Mouse (Mus musculus) heart, postnatal 0 days (tissue): ENCODE data around the gene Arhgap33. TPM values are rescaled to one million over a fixed set of nuclear protein-coding genes. Genes with fewer than 3 reads are reported as not detected.
A peak's percentile ranks its signal among the peaks of the same experiment; 100 is the strongest.

Experiments used
- ATAC-seq: fragments of 200-750 bp; cut with Nextera tagmentation; 2 replicates; pipeline ENCODE4 v1.8.0; 2017; ENCODE audit warnings: low read depth, moderate number of reproducible peaks, moderate library complexity; ENCODE audit not compliant: insufficient read depth
- DNase-seq: peaks from one replicate; pipeline ENCODE4 v3.0.0-alpha.2; 2016; ENCODE audit warnings: low spot score
- H3K27ac ChIP-seq: fragments of 300-500 bp; sonication (generic); 2 replicates; pipeline ENCODE4 v1.5.1; 2014; ENCODE audit warnings: low read depth, mild to moderate bottlenecking
- H3K27me3 ChIP-seq: fragments of 300-500 bp; sonication (generic); 2 replicates; pipeline ENCODE4 v1.6.1; 2014; ENCODE audit warnings: low read length, mixed read lengths; ENCODE audit not compliant: control insufficient read depth, insufficient read depth
- H3K36me3 ChIP-seq: fragments of 300-500 bp; sonication (generic); replicated peaks from 2 replicates; pipeline ENCODE4 v1.6.1; 2014; ENCODE audit warnings: low read length, mixed read lengths; ENCODE audit not compliant: control insufficient read depth, insufficient read depth
- H3K4me1 ChIP-seq: fragments of 300-500 bp; sonication (generic); 2 replicates; pipeline ENCODE4 v1.6.1; 2014; ENCODE audit warnings: antibody characterized with exemption; ENCODE audit not compliant: control insufficient read depth, insufficient read depth
- H3K4me2 ChIP-seq: fragments of 300-500 bp; sonication (generic); 2 replicates; pipeline ENCODE4 v1.6.1; 2014; ENCODE audit warnings: low read depth, mild to moderate bottlenecking, low read length, moderate library complexity
- H3K4me3 ChIP-seq: fragments of 300-500 bp; sonication (generic); 2 replicates; pipeline ENCODE4 v1.5.1; 2014; ENCODE audit warnings: low read depth, low read length
- H3K9ac ChIP-seq: fragments of 300-500 bp; sonication (generic); replicated peaks from 2 replicates; pipeline ENCODE4 v1.6.1; 2014; ENCODE audit warnings: low read depth, low read length, mixed read lengths
- H3K9me3 ChIP-seq: fragments of 300-500 bp; sonication (generic); replicated peaks from 2 replicates; pipeline ENCODE4 v1.6.1; 2016; ENCODE audit warnings: low read length; ENCODE audit not compliant: control insufficient read depth
- CTCF ChIP-seq: IDR thresholded peaks from 2 replicates; pipeline ENCODE4 v1.5.1; 2016; ENCODE audit warnings: antibody characterized with exemption, control low read depth, low read depth
- EP300 ChIP-seq: IDR thresholded peaks from 2 replicates; pipeline ENCODE4 v1.6.1; 2016; ENCODE audit warnings: antibody characterized with exemption, low read depth
- WGBS: fragments of 180-500 bp; shearing (Covaris S2); extraction: QIAGEN DNeasy Blood & Tissue Kit; methylation state at CpG from one replicate; pipeline ENCODE4 v1.1.7; 2014; 5-methylcytosine and 5-hydroxymethylcytosine counted together
- microRNA-seq: library from miRNA; unstranded; fragments of <30 nt; microRNA quantifications from one replicate; pipeline ENCODE4, GENCODE M21; 2016
- polyA plus RNA-seq: library from polyadenylated mRNA; unstranded; fragments of >200 nt; fragmentation: Nextera tagmentation; extraction: Ambion mirVana; gene quantifications from 2 replicates; pipeline ENCODE4 v1.2.1, GENCODE M21; 2015
- total RNA-seq: library from RNA; depleted of rRNA; stranded (reverse); fragments of >200 nt; gene quantifications from 2 replicates; pipeline ENCODE4 v1.2.3, GENCODE M21; 2014; ENCODE audit warnings: low replicate concordance; rRNA removed

The Arhgap33 gene
- total and polyA plus RNA-seq, 2 experiments from 2014 or later: 1.0 to 4.3 TPM

- Histone ChIP-seq H3K9ac (no peak overlapping the region), H3K27ac (no peak overlapping the region), H3K4me1 (no peaks in the 10 kb centered on the region), H3K36me3 (no peaks in the 10 kb centered on the region), H3K4me3 (no peak overlapping the region), H3K4me2 (no peak overlapping the region), H3K27me3 (no peaks in the 10 kb centered on the region), H3K9me3 (no peaks in the 10 kb centered on the region)
- TF ChIP-seq EP300 (no peak), CTCF (no peak)
- no peak for ATAC-seq
- WGBS: 55% methylated on average over 4 of the region's 4 CpGs
- DNase-seq: no peak
These were observed 59.9 kb downstream of the Arhgap33 start for GRCm38 (mm10) chr7:30474999-30475398.

DNA sequence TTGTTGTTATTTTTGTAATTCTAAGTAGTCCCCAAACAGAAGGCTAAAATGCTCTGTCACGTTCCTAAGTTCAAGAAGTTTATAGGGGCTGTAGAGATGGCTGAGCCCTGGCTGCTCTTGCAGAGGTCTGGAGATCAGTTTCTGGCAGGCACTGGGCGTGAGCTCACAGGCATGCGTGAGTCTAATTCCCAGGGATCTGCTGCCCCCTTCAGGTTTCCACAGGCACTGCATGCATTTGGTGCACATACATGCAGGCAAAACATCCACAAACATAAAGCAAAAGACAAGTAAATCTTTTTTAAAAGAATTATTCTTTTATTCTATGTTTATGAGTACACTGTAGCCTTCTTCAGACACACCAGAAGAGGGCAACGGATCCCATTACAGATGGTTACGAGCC lies 62.4 kb downstream of the Arhgap33 start:
- ATAC-seq (no peak), DNase-seq (peak; percentile 7)
- Histone ChIP-seq H3K9ac (no peak overlapping the region), H3K27ac (no peak overlapping the region), H3K4me1 (no peaks in the 10 kb centered on the region), H3K36me3 (no peaks in the 10 kb centered on the region), H3K27me3 (peaks cover 5% of the 10 kb centered on the region), H3K4me3 (no peak overlapping the region), H3K9me3 (no peaks in the 10 kb centered on the region), H3K4me2 (no peak overlapping the region)
- TF ChIP-seq CTCF (peak; percentile 41), EP300 (no peak)
- 45% methylated on average over 5 of the region's 5 CpGs for WGBS

Small RNA genes within 50 kb of the gene (microRNA-seq; reads per million reads assigned to microRNA genes)
- 1.8 reads per million, percentile 2 among the genes with 10 or more reads in this experiment for gene Gm38670

Other genes starting within 250 kb of the Arhgap33 start
Only the 30 nearest of the 34 such genes appear.
- gene E130208F15Rik, start 213.3 kb downstream of the Arhgap33 start, total RNA-seq: 0.46 and 0.77 TPM in 2 replicates
- 2.6 and 3.1 TPM in 2 replicates for gene E130208F15Rik, start 213.3 kb downstream of the Arhgap33 start, polyA plus RNA-seq
- gene Sdhaf1, start 211.2 kb downstream of the Arhgap33 start, total RNA-seq: 15.8 and 16.5 TPM in 2 replicates
- 23.2 and 23.3 TPM in 2 replicates for gene Sdhaf1, start 211.2 kb downstream of the Arhgap33 start, polyA plus RNA-seq
- 3.6 and 5.4 TPM in 2 replicates for gene Lrfn3, start 172.3 kb downstream of the Arhgap33 start, total RNA-seq
- 0.40 and 0.69 TPM in 2 replicates for gene Lrfn3, start 172.3 kb downstream of the Arhgap33 start, polyA plus RNA-seq
- gene Tyrobp, start 121.3 kb downstream of the Arhgap33 start, total RNA-seq: 15.2 and 31.2 TPM in 2 replicates
- gene Tyrobp, start 121.3 kb downstream of the Arhgap33 start, polyA plus RNA-seq: 30.4 and 35.8 TPM in 2 replicates
- gene Hcst, start 115.2 kb downstream of the Arhgap33 start, total RNA-seq: not detected in 2 replicates
- 1.1 and 1.4 TPM in 2 replicates for gene Hcst, start 115.2 kb downstream of the Arhgap33 start, polyA plus RNA-seq
- gene Nfkbid, start 113.3 kb downstream of the Arhgap33 start, total RNA-seq: 0.19 and 5.0 TPM in 2 replicates
- gene Nfkbid, start 113.3 kb downstream of the Arhgap33 start, polyA plus RNA-seq: 0.38 and 0.44 TPM in 2 replicates
- 3.6 and 11.4 TPM in 2 replicates for gene Aplp1, start 89.5 kb downstream of the Arhgap33 start, total RNA-seq
- gene Aplp1, start 89.5 kb downstream of the Arhgap33 start, polyA plus RNA-seq: 4.2 and 5.2 TPM in 2 replicates
- gene Kirrel2, start 77.4 kb downstream of the Arhgap33 start, total RNA-seq: not detected in 2 replicates
- gene Kirrel2, start 77.4 kb downstream of the Arhgap33 start, polyA plus RNA-seq: 0.15 TPM in 1 of 2 replicates, not detected in the other
- not detected in 2 replicates for gene Nphs1, start 76.7 kb downstream of the Arhgap33 start, total RNA-seq
- 0.05 TPM in 1 of 2 replicates, not detected in the other for gene Nphs1, start 76.7 kb downstream of the Arhgap33 start, polyA plus RNA-seq
- gene Prodh2, start 41.4 kb downstream of the Arhgap33 start, total RNA-seq: not detected in 2 replicates
- not detected in 2 replicates for gene Prodh2, start 41.4 kb downstream of the Arhgap33 start, polyA plus RNA-seq
- 72.0 and 93.3 TPM in 2 replicates for gene Hspb6, start 17.1 kb upstream of the Arhgap33 start, total RNA-seq
- gene Hspb6, start 17.1 kb upstream of the Arhgap33 start, polyA plus RNA-seq: 339 and 340 TPM in 2 replicates
- 6.5 and 7.1 TPM in 2 replicates for gene Proser3, start 17.2 kb upstream of the Arhgap33 start, total RNA-seq
- gene Proser3, start 17.2 kb upstream of the Arhgap33 start, polyA plus RNA-seq: 2.5 and 3.2 TPM in 2 replicates
- gene Lin37, start 24.8 kb upstream of the Arhgap33 start, total RNA-seq: 11.9 and 19.7 TPM in 2 replicates
- gene Lin37, start 24.8 kb upstream of the Arhgap33 start, polyA plus RNA-seq: 26.2 and 27.1 TPM in 2 replicates
- gene U2af1l4, start 28.2 kb upstream of the Arhgap33 start, total RNA-seq: 36.9 and 41.9 TPM in 2 replicates
- 120 and 123 TPM in 2 replicates for gene U2af1l4, start 28.2 kb upstream of the Arhgap33 start, polyA plus RNA-seq
- 0.08 and 0.61 TPM in 2 replicates for gene Gm49396, start 28.3 kb upstream of the Arhgap33 start, total RNA-seq
- 3.0 and 3.4 TPM in 2 replicates for gene Gm49396, start 28.3 kb upstream of the Arhgap33 start, polyA plus RNA-seq
- 106 and 130 TPM in 2 replicates for gene Psenen, start 28.6 kb upstream of the Arhgap33 start, total RNA-seq
- 130 and 133 TPM in 2 replicates for gene Psenen, start 28.6 kb upstream of the Arhgap33 start, polyA plus RNA-seq
- 0.54 and 3.3 TPM in 2 replicates for gene Igflr1, start 30.4 kb upstream of the Arhgap33 start, total RNA-seq
- gene Igflr1, start 30.4 kb upstream of the Arhgap33 start, polyA plus RNA-seq: 0.94 and 1.9 TPM in 2 replicates
- gene Kmt2b, start 53.7 kb upstream of the Arhgap33 start, total RNA-seq: 12.1 and 13.4 TPM in 2 replicates
- gene Kmt2b, start 53.7 kb upstream of the Arhgap33 start, polyA plus RNA-seq: 2.9 and 3.2 TPM in 2 replicates
- not detected in 2 replicates for gene Zbtb32, start 63.8 kb upstream of the Arhgap33 start, total RNA-seq
- 0.11 and 0.27 TPM in 2 replicates for gene Zbtb32, start 63.8 kb upstream of the Arhgap33 start, polyA plus RNA-seq
- gene Upk1a, start 77.8 kb upstream of the Arhgap33 start, total RNA-seq: 1.1 and 73.4 TPM in 2 replicates
- gene Upk1a, start 77.8 kb upstream of the Arhgap33 start, polyA plus RNA-seq: 0.56 and 0.60 TPM in 2 replicates
- 1,408 and 1,527 TPM in 2 replicates for gene Cox6b1, start 91.1 kb upstream of the Arhgap33 start, total RNA-seq
- gene Cox6b1, start 91.1 kb upstream of the Arhgap33 start, polyA plus RNA-seq: 4,395 and 4,405 TPM in 2 replicates
- gene Etv2, start 100.8 kb upstream of the Arhgap33 start, total RNA-seq: not detected in 2 replicates
- gene Etv2, start 100.8 kb upstream of the Arhgap33 start, polyA plus RNA-seq: not detected in 2 replicates
- 93.4 and 114 TPM in 2 replicates for gene Rbm42, start 115.3 kb upstream of the Arhgap33 start, total RNA-seq
- gene Rbm42, start 115.3 kb upstream of the Arhgap33 start, polyA plus RNA-seq: 71.3 and 71.6 TPM in 2 replicates
- gene Haus5, start 129.9 kb upstream of the Arhgap33 start, total RNA-seq: 17.5 and 19.8 TPM in 2 replicates
- 9.5 and 10.5 TPM in 2 replicates for gene Haus5, start 129.9 kb upstream of the Arhgap33 start, polyA plus RNA-seq
- not detected in 2 replicates for gene Pmis2, start 136.5 kb upstream of the Arhgap33 start, total RNA-seq
- gene Pmis2, start 136.5 kb upstream of the Arhgap33 start, polyA plus RNA-seq: not detected in 2 replicates
- 1.5 and 6.6 TPM in 2 replicates for gene 2200002J24Rik, start 163.9 kb upstream of the Arhgap33 start, total RNA-seq
- 5.8 and 6.4 TPM in 2 replicates for gene 2200002J24Rik, start 163.9 kb upstream of the Arhgap33 start, polyA plus RNA-seq
- gene Atp4a, start 177.1 kb upstream of the Arhgap33 start, total RNA-seq: not detected in 2 replicates
- gene Atp4a, start 177.1 kb upstream of the Arhgap33 start, polyA plus RNA-seq: 0.04 TPM in 1 of 2 replicates, not detected in the other
- gene Tmem147, start 194.5 kb upstream of the Arhgap33 start, total RNA-seq: 228 and 261 TPM in 2 replicates
- 283 and 304 TPM in 2 replicates for gene Tmem147, start 194.5 kb upstream of the Arhgap33 start, polyA plus RNA-seq
- gene Gapdhs, start 208.6 kb upstream of the Arhgap33 start, total RNA-seq: not detected in 2 replicates
- 0.16 TPM in 1 of 2 replicates, not detected in the other for gene Gapdhs, start 208.6 kb upstream of the Arhgap33 start, polyA plus RNA-seq
- 0.23 and 4.6 TPM in 2 replicates for gene Sbsn, start 216.4 kb upstream of the Arhgap33 start, total RNA-seq
- 2.5 and 2.6 TPM in 2 replicates for gene Sbsn, start 216.4 kb upstream of the Arhgap33 start, polyA plus RNA-seq